Mouse (Mus musculus): ENCODE results near the gene Dmkn.

- TF ChIP-seq GATA1 (IDR thresholded peaks at IDR 0.05; ENCODE audit: low read length) (no peak), TAL1 (IDR thresholded peaks at IDR 0.05; ENCODE audit: low read length) (no peak)
Observed at GRCm38 (mm10) chr7:30757001-30757400, 6.6 kb upstream of the Dmkn start.
